Mouse (Mus musculus) neutrophil, adult 5-6 weeks (primary cell): ENCODE measurements at regions not wholly inside any gene's neighbourhood (a gene's known extent, or its start where the extent isn't known, plus 50 kb on each side); places are given as distances from the start of the nearest gene placed in this dataset.

Source experiments
- ATAC-seq: fragments of 151-379, 151-347 bp; 2 replicates; pipeline ENCODE4 v1.8.0; 2017; ENCODE audit warnings: mild to moderate bottlenecking, moderate TSS enrichment; ENCODE audit not compliant: insufficient number of reproducible peaks, poor library complexity, low FRiP score, severe bottlenecking; ENCODE audit errors: extremely low read depth

DNA sequence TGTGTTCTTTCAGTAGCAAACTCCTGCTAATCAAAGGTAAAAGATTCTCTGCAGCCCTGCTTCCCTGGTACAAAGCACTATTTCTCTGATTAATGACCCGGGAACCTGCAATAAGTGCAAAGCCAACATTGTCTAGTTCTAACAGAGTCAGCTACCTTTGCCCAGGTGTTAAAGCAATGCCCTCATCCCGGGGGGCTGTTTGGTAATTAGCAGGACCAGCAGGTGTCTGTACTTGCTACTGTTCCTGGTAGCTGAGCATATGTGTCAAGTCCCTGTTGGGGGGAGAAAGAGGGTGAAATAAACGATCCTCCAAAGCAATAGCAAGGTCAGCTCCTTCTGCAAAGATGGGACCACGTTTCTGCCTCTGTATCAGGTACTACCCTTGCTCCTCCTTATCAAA lies 54.7 kb upstream of the Crim1 start:
- ATAC-seq = no peak
